Mouse (Mus musculus): Measurements from ENCODE around the gene Gata1. TPM values are rescaled to one million over a fixed set of nuclear protein-coding genes. Genes with fewer than 3 reads are reported as not detected.

Gata1 gene
- polyA plus RNA-seq (2014; fragmentation: Illumina TruSeq; extraction: RNeasy Lipid Tissue Mini Kit (QIAGEN cat#74804); ENCODE audit: low read depth, low replicate concordance): not detected

GRCm38 (mm10) chrX:7977892-7978291 lies at the start of gene Gata1:
Gata1 (minus strand) TSS chrX:7978071.

GRCm38 (mm10) chrX:8018286-8018685 lies 40.4 kb upstream of the Gata1 start, which contains the start of gene Glod5:
Glod5 (minus strand) TSS chrX:8018492.

GRCm38 (mm10) chrX:7947108-7947899 lies 30.6 kb downstream of the Gata1 start, which contains the start of gene Hdac6:
Hdac6 (minus strand) TSS chrX:7947889.

GRCm38 (mm10) chrX:7928270-7928790 lies 49.5 kb downstream of the Gata1 start, which contains the start of gene Eras:
Eras (minus strand) TSS chrX:7928607.

GRCm38 (mm10) chrX:7919601-7920383 lies 58.1 kb downstream of the Gata1 start, which contains the start of gene Pcsk1n:
Pcsk1n (plus strand) TSS chrX:7919822.

Other genes starting within 250 kb of the Gata1 start
- gene Praf2, start 249.6 kb downstream of the Gata1 start, polyA plus RNA-seq (2014; fragmentation: Illumina TruSeq; extraction: RNeasy Lipid Tissue Mini Kit (QIAGEN cat#74804); ENCODE audit: low read depth, low replicate concordance): 2.0 TPM
- gene Ccdc120, start 227.2 kb downstream of the Gata1 start, polyA plus RNA-seq (2014; fragmentation: Illumina TruSeq; extraction: RNeasy Lipid Tissue Mini Kit (QIAGEN cat#74804); ENCODE audit: low read depth, low replicate concordance): 0.26 TPM
- gene Tfe3, start 215.5 kb downstream of the Gata1 start, polyA plus RNA-seq (2014; fragmentation: Illumina TruSeq; extraction: RNeasy Lipid Tissue Mini Kit (QIAGEN cat#74804); ENCODE audit: low read depth, low replicate concordance): 4.8 TPM
- gene Gripap1, start 188.3 kb downstream of the Gata1 start, polyA plus RNA-seq (2014; fragmentation: Illumina TruSeq; extraction: RNeasy Lipid Tissue Mini Kit (QIAGEN cat#74804); ENCODE audit: low read depth, low replicate concordance): 16.7 TPM
- not detected for gene Kcnd1, start 155.8 kb downstream of the Gata1 start, polyA plus RNA-seq (2014; fragmentation: Illumina TruSeq; extraction: RNeasy Lipid Tissue Mini Kit (QIAGEN cat#74804); ENCODE audit: low read depth, low replicate concordance)
- 24.3 TPM for gene Otud5, start 136.7 kb downstream of the Gata1 start, polyA plus RNA-seq (2014; fragmentation: Illumina TruSeq; extraction: RNeasy Lipid Tissue Mini Kit (QIAGEN cat#74804); ENCODE audit: low read depth, low replicate concordance)
- gene Pim2, start 99.8 kb downstream of the Gata1 start, polyA plus RNA-seq (2014; fragmentation: Illumina TruSeq; extraction: RNeasy Lipid Tissue Mini Kit (QIAGEN cat#74804); ENCODE audit: low read depth, low replicate concordance): 2.3 TPM
- gene Slc35a2, start 94.0 kb downstream of the Gata1 start, polyA plus RNA-seq (2014; fragmentation: Illumina TruSeq; extraction: RNeasy Lipid Tissue Mini Kit (QIAGEN cat#74804); ENCODE audit: low read depth, low replicate concordance): 3.7 TPM
- 13.4 TPM for gene Pqbp1, start 78.8 kb downstream of the Gata1 start, polyA plus RNA-seq (2014; fragmentation: Illumina TruSeq; extraction: RNeasy Lipid Tissue Mini Kit (QIAGEN cat#74804); ENCODE audit: low read depth, low replicate concordance)
- gene Timm17b, start 78.7 kb downstream of the Gata1 start, polyA plus RNA-seq (2014; fragmentation: Illumina TruSeq; extraction: RNeasy Lipid Tissue Mini Kit (QIAGEN cat#74804); ENCODE audit: low read depth, low replicate concordance): 4.2 TPM
- not detected for gene Gm10491, start 70.2 kb downstream of the Gata1 start, polyA plus RNA-seq (2014; fragmentation: Illumina TruSeq; extraction: RNeasy Lipid Tissue Mini Kit (QIAGEN cat#74804); ENCODE audit: low read depth, low replicate concordance)
- gene Gm10490, start 68.5 kb downstream of the Gata1 start, polyA plus RNA-seq (2014; fragmentation: Illumina TruSeq; extraction: RNeasy Lipid Tissue Mini Kit (QIAGEN cat#74804); ENCODE audit: low read depth, low replicate concordance): not detected
- not detected for gene Pcsk1n, start 58.2 kb downstream of the Gata1 start, polyA plus RNA-seq (2014; fragmentation: Illumina TruSeq; extraction: RNeasy Lipid Tissue Mini Kit (QIAGEN cat#74804); ENCODE audit: low read depth, low replicate concordance)
- not detected for gene Eras, start 49.5 kb downstream of the Gata1 start, polyA plus RNA-seq (2014; fragmentation: Illumina TruSeq; extraction: RNeasy Lipid Tissue Mini Kit (QIAGEN cat#74804); ENCODE audit: low read depth, low replicate concordance)
- 2.6 TPM for gene Hdac6, start 30.2 kb downstream of the Gata1 start, polyA plus RNA-seq (2014; fragmentation: Illumina TruSeq; extraction: RNeasy Lipid Tissue Mini Kit (QIAGEN cat#74804); ENCODE audit: low read depth, low replicate concordance)
- 0.93 TPM for gene Glod5, start 40.4 kb upstream of the Gata1 start, polyA plus RNA-seq (2014; fragmentation: Illumina TruSeq; extraction: RNeasy Lipid Tissue Mini Kit (QIAGEN cat#74804); ENCODE audit: low read depth, low replicate concordance)
- 3.0 TPM for gene Suv39h1, start 96.7 kb upstream of the Gata1 start, polyA plus RNA-seq (2014; fragmentation: Illumina TruSeq; extraction: RNeasy Lipid Tissue Mini Kit (QIAGEN cat#74804); ENCODE audit: low read depth, low replicate concordance)
- 0.48 TPM for gene Was, start 112.4 kb upstream of the Gata1 start, polyA plus RNA-seq (2014; fragmentation: Illumina TruSeq; extraction: RNeasy Lipid Tissue Mini Kit (QIAGEN cat#74804); ENCODE audit: low read depth, low replicate concordance)
- 17.7 TPM for gene Wdr13, start 154.8 kb upstream of the Gata1 start, polyA plus RNA-seq (2014; fragmentation: Illumina TruSeq; extraction: RNeasy Lipid Tissue Mini Kit (QIAGEN cat#74804); ENCODE audit: low read depth, low replicate concordance)
- gene Rbm3, start 167.8 kb upstream of the Gata1 start, polyA plus RNA-seq (2014; fragmentation: Illumina TruSeq; extraction: RNeasy Lipid Tissue Mini Kit (QIAGEN cat#74804); ENCODE audit: low read depth, low replicate concordance): 91.4 TPM
- not detected for gene Tbc1d25, start 198.1 kb upstream of the Gata1 start, polyA plus RNA-seq (2014; fragmentation: Illumina TruSeq; extraction: RNeasy Lipid Tissue Mini Kit (QIAGEN cat#74804); ENCODE audit: low read depth, low replicate concordance)
- gene Ebp, start 215.4 kb upstream of the Gata1 start, polyA plus RNA-seq (2014; fragmentation: Illumina TruSeq; extraction: RNeasy Lipid Tissue Mini Kit (QIAGEN cat#74804); ENCODE audit: low read depth, low replicate concordance): 166 TPM
- gene Porcn, start 228.5 kb upstream of the Gata1 start, polyA plus RNA-seq (2014; fragmentation: Illumina TruSeq; extraction: RNeasy Lipid Tissue Mini Kit (QIAGEN cat#74804); ENCODE audit: low read depth, low replicate concordance): 1.2 TPM

Data from liver, adult 10 weeks (tissue).